Mouse (Mus musculus): Measurements from ENCODE around the gene Blmh.
"Not testable (repeated sequence)": the region's sequence is repeated elsewhere in the genome, so short reads cannot be mapped to it uniquely, and the experiment has no call there.

Blmh gene

DNA sequence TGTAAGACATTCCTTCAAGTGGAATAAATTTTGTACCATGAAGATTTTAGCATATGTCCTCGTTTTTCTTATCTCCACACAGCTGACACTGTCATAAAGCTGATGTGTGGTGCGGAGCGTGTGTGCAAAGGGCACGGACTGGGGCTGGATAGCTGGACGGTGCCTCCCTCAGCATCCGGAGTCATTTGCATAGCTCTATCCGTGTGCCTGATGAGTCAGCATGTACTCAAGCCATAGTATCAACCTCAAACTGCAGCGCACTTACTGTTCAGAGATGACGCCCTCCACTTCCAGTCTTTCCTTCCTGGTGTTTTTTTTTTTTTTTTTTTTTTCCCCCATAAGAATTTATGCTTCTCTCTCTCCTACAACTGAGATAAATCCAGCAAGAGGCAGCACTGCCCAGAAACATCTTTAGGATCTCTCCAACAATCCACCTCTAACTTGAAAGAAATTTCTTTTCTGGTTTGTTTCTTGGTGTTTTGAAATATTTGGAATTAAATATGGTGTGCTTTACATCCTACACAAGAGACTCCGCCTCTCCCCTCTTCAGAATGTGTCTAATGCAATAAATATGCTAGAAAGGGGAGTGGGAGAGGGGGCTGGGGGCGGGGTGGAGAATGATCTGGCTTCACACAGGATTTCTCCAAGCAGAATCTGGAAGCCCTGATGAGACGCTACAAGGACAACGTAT lies 7.9 kb upstream of the Blmh start:
- no peak for DNase-seq (ENCODE audit: low spot score)

DNA sequence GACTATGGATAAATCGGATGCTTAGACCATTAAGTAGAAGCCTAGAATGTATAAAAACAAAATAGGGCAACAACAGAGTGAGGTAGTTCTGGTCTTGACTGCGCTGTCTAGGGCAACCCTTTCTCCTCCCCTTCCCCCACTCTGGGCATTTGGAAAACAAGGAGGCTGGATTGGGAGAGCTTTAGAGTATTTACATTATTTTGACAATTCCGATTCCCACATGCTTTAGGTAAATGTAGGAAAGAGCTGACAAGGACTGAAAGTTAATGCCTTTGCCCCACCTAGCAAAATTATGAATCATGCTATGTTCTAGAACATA lies 7.4 kb upstream of the Blmh start:
- DNase-seq (ENCODE audit: low spot score) = no peak

DNA sequence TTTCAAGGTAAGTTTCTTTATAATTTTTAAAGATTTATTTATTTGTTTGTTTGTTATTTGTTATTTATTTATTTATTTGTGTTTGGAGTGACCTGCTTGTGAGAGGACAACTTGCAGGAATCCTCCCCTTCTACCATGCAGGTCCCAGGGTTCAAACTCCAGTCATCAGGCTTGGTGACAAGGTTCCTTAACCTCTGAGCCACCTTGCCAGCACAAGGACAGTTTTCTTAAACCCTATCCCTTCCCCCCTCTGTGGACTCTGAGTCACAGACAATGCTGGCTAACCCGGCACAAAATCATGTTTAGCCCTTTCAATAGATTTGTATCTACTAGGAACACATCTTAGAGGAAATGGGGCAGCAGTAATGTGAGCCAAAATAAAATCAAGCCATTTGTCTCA lies 4.0 kb upstream of the Blmh start:
- DNase-seq (ENCODE audit: low spot score) = no peak

DNA sequence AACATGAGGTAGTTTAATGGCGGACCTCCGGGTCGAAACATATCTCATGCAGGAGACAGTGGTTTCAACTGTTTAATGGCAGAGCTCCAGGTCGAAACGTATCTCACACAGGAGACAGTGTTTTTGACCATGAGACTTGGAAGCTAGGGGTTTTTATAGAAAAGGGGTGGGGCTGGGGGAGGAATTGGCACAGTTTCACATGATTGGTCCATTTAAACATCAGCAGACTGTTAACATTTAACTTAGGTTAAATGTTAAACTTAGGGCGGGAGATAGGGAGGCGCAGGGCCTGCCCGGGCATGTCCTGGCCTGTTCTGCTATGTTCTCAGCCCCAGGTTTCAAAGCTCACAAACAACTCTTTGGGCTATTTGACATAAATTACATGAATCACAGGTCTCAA lies 4.0 kb downstream of the Blmh start:
- not testable (repeated sequence) for DNase-seq (ENCODE audit: low spot score)

DNA sequence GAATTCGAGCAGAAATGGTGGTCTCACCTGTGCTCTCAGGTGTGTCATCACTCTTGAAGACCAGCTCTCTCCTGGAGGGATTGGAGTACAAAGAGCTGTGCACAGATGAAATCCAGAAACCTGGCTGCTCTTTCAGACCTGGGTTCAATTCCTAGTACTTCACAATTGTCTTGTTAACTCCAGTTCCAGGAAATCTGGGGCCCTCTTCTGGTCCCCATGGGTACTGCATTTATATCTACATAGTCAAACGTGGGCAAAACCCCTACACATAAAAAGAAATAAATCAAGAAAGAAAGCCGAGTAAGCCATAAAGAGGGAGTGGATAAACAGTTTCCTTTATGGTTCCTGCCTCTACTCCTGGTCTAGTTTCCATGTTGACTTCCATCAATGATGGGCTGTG lies 8.6 kb downstream of the Blmh start:
- no peak for DNase-seq (ENCODE audit: low spot score)

DNA sequence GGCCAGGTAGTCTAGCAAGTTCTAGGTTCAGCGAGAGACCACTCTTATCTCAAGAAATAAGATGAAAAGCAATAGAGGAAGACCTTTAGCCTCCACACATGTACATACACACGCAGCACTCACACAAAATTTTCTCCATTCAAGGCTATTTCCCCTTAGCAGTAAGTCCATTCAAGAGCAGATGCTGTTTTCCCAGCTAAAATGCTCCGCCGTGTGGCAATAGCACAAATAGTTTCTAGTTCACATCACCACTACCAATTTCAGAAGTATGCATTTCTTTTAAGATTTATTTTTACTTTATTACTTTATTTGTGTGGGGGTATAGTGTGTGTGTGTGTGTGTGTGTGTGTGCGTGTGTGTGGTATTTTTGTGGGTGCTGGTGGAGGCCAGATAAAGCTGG lies 12.0 kb downstream of the Blmh start:
- DNase-seq (ENCODE audit: low spot score) = no peak

DNA sequence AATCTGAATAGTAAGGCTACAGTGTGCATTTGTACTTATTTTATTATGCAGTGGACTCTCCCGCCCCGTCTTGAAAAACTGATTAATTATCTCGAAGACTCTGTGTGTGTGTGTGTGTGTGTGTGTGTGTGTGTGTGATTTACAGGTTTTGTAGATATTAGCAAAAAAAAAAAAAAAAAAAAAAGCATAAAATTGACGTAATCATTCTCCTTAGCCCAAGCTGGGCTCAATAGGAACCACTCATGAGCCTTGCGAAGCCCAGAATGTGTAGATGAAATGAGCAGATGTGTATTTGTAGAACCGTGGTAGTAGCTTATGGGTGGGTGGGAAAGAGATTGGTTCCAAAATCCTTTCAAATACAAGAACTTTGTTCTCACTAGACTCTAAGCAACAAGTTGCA lies 20.2 kb downstream of the Blmh start:
- DNase-seq (ENCODE audit: low spot score) = no peak

DNA sequence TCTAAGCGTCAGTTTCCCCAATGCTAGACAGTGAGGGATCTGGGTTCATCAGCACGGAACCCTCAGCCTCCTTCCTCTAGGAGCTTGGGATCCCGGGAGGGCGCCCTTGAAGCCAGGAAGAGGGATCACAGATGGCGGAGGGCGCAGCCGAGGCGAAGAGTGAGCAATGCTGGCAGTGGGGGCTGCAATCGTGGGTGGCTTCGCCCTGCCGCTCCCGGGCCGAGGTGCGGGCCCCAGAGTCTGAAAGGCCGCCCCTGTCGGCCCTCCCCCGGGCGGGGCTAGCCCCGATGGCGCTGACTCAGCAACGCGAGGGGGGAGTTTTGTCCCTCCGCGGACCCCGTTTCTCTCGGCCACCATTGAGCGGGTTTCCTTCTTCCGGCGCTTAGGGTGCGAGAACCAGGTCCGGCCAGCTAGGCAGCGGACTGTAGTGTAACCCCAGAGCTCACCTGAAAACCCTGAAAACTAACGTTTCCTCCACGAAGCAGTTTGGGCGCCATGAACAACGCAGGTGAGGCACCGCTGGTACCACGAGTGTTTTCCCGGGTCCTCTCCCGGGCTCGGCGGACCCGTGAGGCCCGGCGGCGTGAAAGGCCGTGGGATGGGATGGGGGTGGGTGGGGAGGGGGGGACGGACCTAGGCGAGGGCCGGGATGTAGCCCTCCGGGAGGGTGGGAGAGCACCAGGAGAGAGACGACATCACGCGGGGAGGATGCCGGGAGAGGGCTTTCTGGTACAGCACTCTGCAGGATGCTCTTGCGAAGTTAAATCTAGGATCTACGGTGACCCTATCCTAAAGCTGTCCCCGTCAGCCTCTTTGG lies 21.0 kb downstream of the Blmh start:
- DNase-seq (ENCODE audit: low spot score) = peak; percentile 86

DNA sequence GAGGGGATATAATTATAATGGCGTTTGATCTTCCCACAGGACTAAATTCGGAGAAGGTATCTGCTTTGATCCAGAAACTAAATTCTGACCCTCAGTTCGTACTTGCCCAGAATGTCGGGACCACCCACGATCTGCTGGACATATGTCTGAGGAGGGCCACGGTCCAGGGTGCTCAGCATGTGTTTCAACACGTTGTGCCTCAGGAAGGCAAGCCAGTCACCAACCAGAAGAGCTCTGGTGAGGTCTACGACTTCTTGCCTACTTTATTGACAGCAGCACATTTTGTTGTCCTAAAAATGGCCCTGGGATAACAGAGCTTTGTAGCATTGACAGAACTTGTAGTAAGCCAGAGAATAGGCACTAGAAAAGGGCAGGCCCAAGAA lies 21.6 kb downstream of the Blmh start:
- DNase-seq (ENCODE audit: low spot score) = no peak

DNA sequence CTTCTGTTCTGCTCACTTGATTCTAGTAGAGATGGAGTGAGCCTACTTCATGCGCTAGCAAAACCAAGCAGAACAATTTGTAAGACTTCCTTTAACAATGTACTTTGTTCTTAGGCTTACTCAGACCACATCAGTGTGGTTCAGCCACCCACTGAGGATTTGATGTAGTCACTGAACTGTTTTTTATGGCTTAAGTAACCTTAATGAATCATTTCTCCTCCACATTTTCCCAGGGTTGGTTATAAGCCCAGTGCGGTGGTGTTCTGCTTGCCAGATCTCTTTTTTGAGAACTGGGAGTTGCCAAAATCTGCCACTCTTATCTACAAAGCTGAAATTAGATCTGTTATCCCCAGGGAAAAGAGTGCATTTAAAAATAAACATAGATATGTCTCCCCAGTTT lies 28.9 kb downstream of the Blmh start:
- DNase-seq (ENCODE audit: low spot score) = peak; percentile 43

DNA sequence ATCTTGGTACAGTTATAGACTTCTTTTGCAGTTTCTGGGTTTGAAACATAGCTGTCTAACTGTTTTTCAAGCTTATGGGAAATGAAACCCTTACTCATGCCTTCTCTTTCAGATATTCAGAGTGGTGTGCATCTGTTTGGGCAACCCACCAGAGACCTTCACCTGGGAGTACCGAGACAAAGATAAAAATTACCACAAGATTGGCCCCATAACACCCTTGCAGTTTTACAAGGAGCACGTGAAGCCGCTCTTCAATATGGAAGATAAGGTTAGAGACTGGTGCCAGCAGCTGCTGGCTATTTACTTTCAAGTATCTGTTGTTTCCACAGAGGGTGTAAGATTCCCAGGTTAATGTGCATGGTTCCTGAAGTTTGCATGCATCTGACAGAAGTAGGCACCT lies 41.1 kb downstream of the Blmh start:
- no peak for DNase-seq (ENCODE audit: low spot score)

DNA sequence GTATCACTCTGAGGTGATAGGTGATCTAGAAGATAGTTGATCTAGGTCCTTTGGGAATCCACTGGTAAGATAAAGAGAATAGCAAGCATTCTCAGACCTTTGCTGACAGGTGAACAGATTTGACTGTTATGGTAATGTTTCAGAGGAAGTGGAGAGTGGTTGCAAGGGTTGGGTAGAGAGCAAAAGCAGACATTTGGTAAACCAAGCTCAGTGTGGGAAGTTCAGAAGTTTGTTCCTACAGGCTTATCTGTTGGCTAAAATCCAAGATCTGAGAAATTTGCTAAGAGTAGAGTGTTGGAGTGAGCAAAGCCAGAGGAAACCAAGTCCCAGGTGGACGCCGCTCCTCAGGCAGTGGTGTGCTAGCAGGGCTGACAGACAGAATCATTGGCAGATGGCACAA lies 45.7 kb downstream of the Blmh start:
- DNase-seq (ENCODE audit: low spot score) = no peak

DNA sequence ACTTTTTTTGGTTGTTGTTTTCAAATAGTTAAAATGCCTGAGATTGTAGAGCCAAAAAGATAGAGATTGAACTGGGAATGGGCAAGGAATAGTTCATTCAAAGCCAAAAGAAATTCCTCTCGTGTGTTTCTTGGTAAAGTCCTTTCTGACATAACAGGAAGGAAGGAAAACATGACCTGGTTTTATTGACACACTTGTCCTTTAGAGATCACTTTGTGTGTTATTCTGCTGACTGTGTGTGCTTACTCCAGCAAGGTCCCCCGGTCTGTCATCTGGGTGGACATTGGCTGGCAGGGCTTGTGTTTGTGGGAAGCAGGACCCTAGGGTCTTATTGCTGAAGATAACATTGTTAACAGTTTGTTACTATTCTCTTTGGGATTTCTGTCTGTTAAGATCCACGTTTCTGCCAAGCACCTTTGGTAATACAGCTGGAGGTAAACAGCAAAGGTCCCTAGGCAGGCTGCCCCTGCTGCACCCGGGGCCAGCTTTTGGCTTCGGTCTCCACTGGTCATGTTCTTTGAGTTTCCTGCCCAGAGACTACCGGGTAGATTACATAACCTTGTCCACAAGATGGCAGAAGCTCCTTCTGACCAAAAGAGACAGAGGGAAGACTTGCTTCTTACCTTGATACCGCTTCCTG lies 50.2 kb downstream of the Blmh start:
- DNase-seq (ENCODE audit: low spot score) = no peak

DNA sequence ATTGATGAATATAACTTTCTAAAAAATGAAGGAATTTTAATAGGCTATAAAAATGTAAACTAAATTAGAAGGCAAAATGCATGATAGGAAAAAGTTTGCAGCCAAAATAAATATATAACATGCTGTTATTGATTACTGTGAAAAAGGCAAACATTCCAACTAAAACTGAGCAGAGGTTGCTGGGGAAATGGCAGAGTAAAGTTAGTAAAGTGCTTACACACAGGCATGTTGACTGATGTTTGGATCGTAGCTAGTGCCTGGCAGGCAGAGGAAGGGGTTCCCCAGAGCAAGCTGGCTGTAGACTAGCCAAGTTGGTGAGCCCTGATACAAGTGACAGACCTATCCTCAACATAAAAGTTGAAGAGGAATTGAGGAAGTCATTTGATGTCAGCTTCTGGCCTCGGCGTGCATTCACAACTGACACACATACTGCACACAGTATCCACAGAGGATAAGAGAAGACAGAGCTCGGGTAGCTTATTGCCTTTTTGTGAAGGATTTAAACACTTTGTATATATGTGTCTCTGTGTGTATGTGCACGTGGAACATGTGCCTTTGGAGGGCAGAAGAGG lies 57.0 kb downstream of the Blmh start:
- DNase-seq (ENCODE audit: low spot score) = no peak

DNA sequence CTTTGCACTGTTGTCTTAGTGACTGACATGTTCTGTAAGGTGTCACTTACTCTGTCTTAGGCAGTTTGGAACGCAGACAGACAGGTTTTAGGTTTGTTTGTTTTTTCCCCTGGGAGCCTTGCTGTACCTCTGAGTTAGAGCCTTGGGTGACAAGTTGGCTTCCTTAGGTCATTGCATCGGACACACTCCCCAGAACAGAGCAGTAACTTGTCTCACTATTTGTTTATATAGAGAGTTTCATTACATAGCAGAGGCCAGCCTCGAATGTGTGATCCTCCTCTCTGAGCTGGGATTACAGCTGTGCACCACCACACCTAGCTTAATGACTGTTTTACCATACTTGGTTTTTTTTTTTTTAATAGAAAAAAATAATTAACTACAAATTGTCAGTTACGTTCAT lies 57.8 kb downstream of the Blmh start:
- no peak for DNase-seq (ENCODE audit: low spot score)

DNA sequence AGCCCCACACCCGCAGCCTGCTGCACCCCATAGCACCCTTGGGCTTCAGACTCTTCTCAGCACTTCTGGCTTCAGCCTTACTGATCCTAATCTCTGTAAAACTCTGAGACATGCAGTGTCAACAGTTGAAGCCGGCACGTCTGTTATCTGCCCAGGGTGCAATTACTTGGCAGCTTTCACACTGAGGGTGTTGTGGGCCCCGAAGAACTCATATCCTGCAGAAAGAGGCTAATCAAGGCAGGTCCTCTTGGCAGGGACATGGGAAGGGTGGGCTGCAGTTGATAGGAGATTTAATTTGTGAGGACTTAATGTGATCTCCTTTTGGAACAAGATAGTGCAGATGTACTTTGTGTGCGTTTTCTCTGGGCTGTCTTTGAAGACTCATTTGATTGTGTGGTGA lies 59.0 kb downstream of the Blmh start:
- DNase-seq (ENCODE audit: low spot score) = no peak

DNA sequence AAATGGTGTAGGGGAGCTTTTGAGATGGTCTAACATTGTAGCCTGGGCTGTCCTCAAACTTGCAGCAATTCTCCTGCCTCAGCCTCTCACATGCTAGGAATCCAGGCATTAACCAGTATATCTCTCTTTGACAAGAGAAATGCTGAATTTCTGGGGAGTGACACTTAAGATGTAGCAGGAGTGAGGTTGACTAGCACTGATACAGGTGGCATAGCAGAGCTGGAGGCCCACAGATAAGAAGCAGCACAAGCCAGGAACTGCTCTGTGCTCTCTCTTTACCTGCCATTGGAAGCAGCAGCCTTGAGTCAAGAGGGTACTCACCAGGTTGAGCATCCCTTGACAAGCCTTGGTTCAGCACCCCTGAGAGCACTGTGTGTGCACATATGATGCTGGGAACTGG lies 59.6 kb downstream of the Blmh start:
- DNase-seq (ENCODE audit: low spot score) = no peak

DNA sequence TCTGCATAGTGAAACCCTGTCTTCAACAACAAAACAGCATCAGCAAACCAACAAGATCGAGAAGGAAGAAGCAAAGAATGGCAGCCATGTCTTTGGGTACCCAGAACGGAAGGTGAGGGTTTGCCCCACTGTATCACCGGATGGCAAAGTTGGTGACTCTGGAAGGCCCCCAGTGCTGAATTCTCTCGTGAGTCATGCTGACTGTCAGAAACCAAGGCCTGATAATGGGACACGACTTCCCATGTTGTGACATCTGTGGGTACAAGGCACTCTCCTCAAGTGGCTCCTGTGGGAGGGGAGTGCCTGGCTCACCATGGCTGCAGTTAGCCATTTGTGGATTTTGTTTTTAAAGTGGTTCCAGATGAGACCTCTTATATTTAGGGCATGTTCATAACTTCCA lies 66.2 kb downstream of the Blmh start:
- no peak for DNase-seq (ENCODE audit: low spot score)

DNA sequence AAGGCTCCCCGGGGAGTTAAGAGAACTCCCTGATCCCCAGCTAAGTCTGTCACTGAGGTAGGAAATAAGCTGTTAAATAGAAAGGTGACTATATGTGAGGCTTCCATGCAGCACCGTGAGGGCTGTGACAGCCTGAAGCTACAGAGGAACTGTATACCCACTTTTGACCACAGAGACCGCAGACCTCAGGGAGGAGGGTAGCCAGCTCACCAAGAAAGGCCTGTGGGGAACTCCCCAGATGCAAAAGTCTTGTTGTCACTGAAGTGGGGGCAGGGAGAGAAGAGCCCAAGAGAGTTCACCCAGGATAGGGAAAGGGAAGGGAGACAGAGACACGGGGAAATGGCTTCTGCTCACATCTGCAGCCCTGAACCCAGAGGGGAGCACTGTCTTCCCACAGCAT lies 68.3 kb downstream of the Blmh start:
- DNase-seq (ENCODE audit: low spot score) = no peak

DNA sequence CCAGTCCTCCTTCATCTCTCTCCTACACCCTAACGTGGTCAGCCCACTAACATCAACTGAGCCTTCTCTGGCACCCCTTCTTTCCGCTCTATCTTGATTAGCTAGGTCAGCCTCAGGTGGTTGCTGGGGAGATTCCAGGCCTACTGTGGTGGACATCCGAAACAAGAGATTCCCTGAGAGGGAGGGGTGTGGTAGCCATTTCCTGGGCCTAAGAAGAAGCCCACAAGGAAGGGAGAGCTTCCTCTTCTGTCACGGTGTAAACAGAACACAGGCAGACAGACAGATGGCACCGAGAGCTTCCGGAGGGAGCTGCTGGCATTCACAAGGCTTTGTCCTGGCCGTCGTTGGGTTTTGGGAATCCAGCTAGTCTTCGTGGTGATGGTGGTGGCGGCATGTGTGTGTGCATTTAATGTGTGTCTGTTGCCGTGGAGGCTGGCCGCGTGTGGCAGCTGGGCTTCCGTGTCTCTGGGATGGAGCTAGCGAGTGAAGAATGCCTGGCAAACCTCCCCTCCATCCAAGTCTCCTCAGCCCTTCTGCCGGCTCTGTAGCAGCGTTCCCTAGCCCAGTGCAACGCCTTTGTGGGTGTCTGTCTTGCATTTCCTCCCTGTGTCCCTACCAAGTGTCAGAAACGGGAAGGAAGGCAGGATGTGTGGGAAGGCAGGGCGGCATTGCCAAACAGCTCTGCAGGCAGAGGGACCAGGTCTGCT lies 71.5 kb downstream of the Blmh start:
- DNase-seq (ENCODE audit: low spot score) = no peak

DNA sequence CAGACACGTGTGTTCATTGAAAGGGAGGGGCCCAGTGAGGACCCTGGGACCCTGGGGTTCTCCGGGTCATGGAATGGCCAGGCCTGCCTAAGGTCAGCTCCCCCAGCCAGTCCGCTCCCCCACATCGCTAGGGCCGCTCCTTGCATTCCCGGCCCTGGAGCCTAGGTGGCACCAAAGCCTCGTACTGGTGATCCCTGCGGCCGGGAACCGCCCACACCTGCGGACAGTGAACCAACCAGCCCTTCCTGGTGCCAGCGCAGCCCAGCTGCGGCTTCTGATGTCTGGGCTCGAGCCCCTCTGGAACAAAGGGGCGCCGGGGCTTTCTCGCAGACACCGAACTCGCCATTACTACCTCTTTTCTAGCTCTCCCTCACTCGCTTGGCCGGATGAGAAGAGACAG lies 72.7 kb downstream of the Blmh start:
- peak; percentile 19 for DNase-seq (ENCODE audit: low spot score)

DNA sequence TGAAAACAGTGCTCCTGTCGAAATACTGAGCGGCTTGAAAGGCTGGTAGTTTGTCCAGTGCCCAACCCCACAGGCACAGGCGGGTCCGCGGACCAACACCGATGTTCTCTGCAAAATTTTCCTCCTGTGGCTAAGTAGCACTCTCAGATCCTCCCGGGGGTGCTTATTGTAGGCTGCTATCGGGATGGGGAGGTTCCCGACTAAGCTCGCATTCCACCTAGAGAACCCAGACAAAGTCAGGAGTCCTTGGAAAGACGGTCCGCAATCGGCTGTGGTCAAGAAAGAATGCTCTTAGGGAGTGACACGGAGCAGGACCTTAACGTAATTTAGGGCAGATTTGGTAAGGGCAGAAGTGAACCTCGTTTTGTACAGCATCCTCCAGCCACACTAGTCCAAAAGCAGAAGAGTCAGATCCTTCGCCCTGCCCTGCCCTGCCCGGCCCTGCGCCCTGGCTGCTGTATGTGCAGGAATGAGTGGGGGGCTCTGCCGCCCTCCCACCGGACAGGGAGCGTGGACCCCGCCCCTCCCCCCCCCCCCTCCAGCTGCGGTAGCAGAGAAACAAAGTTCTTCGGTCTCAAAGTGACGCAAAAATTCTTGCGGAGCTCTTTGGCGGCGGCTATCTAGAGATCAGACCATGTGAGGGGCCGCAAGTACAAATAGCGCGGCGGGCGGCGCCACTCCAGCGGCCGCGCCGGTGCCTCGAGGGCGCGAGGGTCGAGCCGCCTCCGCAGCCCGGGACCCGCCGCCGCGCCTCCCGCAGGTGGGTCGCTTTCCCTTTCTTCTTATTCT lies 73.5 kb downstream of the Blmh start, which contains the start of gene Slc6a4:
Slc6a4 (plus strand) TSS at position 688 of the 789 bp plus-strand sequence.
- DNase-seq (ENCODE audit: low spot score) = no peak

All from left cerebral cortex, adult 11 months (tissue).